Mouse (Mus musculus) lung, postnatal 36 days (tissue): ENCODE data around the gene Adam17.
"Not testable (repeated sequence)": the region's sequence is repeated elsewhere in the genome, so short reads cannot be mapped to it uniquely, and the experiment has no call there.

Experiments
- DNase-seq: peaks from one replicate; pipeline ENCODE4 v3.0.0; 2022; ENCODE audit warnings: mixed read lengths

The Adam17 gene

DNA sequence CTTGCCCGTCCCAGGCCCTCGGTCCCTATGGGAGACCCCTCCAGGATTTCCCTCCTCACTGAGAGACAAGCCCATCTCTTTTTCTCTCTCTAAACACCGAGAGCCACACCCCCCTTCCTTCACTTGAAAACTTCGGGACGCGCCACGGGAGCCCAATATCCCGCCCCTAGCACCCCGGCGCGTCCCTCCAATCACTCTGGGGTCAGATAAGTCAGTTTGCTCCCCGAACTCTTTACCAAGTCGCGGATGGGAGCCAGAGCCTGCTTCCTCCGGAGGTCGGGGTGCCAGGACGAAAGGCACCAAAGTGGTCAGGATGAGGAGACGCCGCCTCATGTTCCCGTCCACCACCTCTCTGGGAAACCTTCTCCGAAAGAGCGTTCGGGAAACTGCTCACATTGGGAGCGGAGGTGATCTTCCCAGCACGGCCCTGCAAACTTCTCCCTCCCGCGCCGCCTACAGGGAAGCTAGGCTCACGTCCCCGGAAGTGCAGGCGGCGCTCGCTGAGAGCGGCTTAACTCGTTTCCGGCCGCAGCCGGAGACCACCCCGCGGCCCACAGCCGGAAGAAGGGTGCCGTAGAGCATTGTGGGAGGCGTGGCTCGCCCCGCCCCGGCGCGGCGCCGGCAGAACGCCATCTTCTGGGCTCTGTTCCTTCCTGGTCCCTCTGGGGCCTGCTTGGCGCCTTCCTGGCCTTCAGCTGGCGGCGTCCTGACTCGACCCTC is at the start of gene Adam17:
Adam17 (minus strand) TSS at position 533 of the 720 bp plus-strand sequence.
- peak; percentile 97 for DNase-seq

DNA sequence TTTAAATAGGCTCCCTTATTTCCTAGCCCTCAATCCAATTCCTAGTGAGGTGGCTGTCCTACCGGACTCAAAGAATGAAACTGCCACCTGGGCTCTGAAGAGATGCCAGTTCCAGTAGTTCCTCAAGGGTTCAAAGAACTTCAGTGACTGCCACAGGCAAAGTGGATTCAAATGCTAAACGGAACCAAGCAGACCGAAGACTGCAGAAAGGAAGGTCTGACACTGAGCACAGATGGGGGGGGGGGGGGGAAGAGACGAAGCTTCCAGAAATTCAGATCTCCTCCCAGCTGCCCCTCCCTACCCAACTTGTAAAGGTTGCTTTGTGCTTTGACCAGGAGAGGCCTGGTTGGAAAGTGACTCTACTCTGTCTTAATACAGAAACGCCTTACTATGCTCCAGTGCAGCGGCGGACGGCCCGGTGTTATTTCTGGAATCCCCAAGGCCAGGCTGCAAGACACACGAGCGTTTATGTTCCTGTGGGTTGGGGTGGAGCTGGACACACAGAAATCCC is 45.2 kb upstream of the Adam17 start:
- DNase-seq = no peak

DNA sequence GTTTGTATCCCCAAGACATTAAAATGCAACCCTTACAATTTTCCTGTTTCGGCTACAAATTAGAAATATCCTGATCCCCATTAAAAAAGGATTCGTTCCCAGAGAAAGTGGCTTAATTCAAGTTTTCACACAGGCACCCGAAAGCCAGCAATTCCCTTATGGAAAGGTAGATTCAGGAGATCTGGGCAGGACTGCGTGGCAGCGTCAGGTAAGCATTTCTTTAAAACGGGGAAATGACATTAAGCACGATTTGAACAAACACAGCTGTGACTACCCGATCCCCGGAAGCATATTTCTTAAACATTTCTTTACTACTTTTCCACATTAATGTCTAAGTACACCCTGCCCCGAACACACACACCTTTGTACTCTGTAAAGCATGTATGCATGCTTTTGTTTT is 44.7 kb upstream of the Adam17 start:
- no peak for DNase-seq

DNA sequence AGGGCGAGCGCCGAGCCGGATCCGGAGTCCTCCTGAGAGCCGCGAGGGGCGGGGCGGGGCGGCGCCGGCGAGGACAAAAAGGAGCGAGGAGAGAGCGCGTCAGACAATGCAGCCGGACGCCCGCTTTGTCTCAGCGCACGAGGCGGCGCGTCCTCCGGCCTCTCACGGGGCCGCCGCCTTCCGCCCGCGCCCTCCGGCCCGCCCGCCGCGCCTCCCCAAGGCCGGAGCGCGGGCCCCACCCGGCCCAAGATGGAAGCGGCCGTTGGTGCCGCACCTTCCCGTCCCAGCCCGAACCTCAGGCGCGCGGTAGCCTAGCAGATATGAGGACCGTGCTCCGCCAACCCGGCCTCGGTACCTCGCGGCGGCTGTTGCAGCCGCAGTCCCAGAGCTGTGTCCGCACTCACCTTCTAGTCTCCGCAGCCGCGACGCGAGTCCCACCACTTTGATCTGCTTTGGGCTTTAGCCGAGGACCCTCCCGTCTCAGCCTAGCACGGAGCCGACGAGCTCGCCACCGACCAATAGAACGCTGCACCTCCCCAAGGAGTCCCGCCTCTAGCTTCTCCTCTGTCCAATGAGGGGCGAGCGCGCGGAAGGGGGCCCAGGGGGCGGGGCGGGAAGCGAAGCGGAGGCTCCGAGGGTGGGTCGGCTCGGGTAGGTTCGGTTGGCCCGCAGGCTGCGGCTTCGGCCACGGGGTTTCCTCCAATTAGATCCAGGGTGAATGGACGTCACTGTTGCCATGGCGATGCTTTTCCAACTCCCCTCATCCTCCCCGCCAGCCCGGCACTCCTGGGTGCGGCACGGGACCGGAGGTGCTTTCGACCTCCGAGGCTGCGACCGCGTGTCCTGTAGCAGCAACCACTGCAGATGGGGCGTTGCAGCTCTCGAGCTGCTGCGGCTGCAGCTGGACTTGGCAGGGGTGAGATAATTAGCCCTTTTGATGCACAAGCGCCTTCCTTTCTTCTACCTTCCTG is 44.0 kb upstream of the Adam17 start, which contains the start of gene Ywhaq:
Ywhaq (minus strand) TSS at position 538 of the 971 bp plus-strand sequence.
- peak; percentile 99 for DNase-seq

- DNase-seq = peak; percentile 12
These were observed 43.1 kb upstream of the Adam17 start for GRCm38 (mm10) chr12:21416506-21416905.

- DNase-seq = no peak
These were observed 37.2 kb upstream of the Adam17 start for GRCm38 (mm10) chr12:21410620-21411019.

- DNase-seq = no peak
These were observed 36.2 kb upstream of the Adam17 start for GRCm38 (mm10) chr12:21409651-21410050.

- no peak for DNase-seq
These were observed 35.4 kb upstream of the Adam17 start for GRCm38 (mm10) chr12:21408789-21409367.

- DNase-seq = no peak
These were observed 29.3 kb upstream of the Adam17 start for GRCm38 (mm10) chr12:21402771-21403170.

GRCm38 (mm10) chr12:21386201-21386600 is 12.8 kb upstream of the Adam17 start:
- no peak for DNase-seq

DNA sequence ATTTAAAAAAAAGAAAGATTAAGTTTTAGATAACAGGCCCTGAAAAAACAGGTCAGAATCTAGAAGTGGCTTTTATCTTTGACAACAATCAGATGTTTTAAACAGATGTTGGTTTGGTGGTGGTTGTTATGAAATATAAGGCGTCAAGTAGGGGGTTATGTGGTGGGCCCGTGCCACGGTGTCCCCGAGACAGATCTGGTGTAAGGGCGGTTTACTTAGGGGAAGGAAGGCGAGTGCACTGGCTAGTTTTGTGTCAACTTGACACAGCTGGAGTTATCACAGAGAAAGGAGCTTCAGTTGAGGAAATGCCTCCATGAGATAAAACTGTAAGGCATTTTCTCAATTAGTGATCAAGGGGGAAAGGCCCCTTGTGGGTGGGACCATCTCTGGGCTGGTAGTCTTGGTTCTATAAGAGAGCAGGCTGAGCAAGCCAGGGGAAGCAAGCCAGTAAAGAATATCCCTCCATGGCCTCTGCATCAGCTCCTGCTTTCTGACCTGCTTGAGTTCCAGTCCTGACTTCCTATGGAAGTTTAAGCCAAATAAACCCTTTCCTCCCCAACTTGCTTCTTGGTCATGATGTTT is 5.4 kb upstream of the Adam17 start:
- DNase-seq = not testable (repeated sequence)

- no peak for DNase-seq
These were observed 2.1 kb upstream of the Adam17 start for GRCm38 (mm10) chr12:21375376-21376157.

- no peak for DNase-seq
These were observed 516 bp upstream of the Adam17 start for GRCm38 (mm10) chr12:21373820-21374475.

DNA sequence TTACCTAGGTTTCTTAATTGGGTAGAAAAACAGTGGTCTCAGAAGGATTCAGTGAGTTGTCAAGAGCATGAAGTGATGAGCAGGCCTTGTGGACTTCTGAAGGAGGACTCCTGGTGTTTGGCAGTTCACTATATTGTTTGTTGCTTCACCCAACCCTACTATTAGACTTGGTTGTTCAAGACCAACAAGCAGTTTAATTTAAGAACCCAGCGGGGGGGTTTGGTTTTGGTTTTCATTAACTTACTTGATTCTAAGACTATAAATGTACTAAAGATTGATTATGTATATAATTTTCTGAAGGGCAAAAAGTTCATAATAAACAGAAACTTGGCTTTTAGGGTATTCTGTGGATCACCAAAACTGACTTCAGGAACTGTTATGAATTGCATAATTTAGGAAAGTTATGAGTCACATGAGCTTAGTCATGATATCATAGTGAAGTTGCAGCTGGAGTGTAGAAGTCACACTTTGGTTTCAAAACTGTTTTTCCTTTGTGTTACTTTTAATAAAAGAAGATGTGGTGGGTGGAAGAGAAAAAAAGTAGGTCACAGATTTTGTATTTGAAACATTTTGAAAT is 3.3 kb downstream of the Adam17 start:
- peak; percentile 41 for DNase-seq

DNA sequence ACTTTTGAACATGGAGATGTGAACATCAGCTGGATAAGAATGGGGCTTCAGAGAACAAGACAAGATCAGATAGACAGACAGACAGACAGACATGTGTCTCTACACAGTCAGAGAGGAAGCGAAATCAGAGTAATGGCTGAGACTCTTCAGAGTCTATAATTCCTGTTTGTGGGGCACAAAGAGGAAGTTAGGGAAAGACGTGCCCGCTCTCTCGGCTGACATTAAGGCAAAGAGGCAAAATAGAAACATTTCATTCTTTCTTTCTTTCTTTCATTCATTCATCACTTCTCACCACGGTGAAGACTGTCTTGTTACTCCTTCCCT is 4.4 kb downstream of the Adam17 start:
- peak; percentile 37 for DNase-seq

DNA sequence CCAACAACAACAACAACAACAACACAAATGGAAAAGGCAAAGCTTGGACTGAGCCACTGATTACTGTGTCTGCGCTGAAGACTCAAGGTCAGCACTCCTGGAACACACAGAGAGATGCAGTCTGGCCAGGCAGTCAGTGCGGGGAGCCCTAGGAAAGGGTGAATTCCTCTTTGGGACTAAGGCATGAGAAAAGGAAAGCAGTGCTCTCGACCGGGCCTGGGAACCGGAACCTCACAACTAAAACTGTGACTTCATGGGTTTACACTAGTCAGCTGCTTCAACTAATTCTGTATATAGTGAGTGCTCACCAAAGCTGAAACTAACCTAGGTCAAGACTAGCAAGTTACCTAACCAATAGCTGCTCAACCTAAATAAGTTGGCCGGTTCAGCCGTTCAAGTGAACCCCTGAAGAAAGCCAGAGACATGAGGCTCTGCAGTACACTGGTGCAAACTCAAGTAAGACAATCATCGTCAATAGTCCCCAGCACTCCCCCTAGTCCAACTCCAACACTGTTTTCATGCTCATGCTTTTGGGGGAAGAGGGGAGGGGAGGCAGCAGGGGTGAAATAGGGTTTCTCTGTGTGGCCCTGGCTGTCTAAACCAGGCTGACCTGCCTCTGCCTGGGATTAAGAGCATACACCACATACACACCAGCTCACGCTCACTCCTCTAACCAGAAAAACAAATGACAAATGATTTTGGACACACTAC is 4.9 kb downstream of the Adam17 start:
- no peak for DNase-seq

GRCm38 (mm10) chr12:21364624-21365435 is 8.6 kb downstream of the Adam17 start:
- DNase-seq = no peak

- no peak for DNase-seq
These were observed 10.2 kb downstream of the Adam17 start for GRCm38 (mm10) chr12:21363195-21363594.

DNA sequence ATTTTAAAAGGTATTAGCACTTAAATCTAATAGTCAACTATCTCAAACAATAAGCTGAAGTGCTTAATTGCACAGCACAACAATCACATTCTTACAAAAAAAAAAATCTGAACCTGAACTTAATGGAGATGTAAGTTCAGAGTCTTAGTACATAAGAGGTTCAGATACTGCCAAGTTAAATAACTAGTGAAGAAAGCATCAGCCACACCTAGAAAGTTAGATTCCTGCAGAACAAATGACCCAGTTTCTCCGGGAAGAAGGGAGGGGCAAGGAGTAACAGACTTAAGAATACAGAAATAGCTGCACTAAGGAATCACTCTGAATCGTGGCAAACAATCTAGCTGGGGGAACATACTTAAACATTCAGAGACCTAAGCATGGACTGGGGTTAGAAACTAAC is 10.7 kb downstream of the Adam17 start:
- peak; percentile 65 for DNase-seq

- DNase-seq = peak; percentile 63
These were observed 19.8 kb downstream of the Adam17 start for GRCm38 (mm10) chr12:21353681-21354080.
